Mouse (Mus musculus) CH12.LX (cell line): Measurements from ENCODE around the gene Cggbp1.

ENCODE experiments used
- CTCF ChIP-seq, 2 experiments: IDR thresholded peaks in 1 of 2; conservative IDR thresholded peaks in 1 of 2; 2 replicates each; pipeline ENCODE4 v1.5.1; 2011 to 2012; ENCODE audit warnings: low read depth in 2 of 2, low read length in 2 of 2, improper control_type of control experiment in 1 of 2, inconsistent platforms in 1 of 2, mild to moderate bottlenecking in 1 of 2, moderate library complexity in 1 of 2
- EP300 ChIP-seq: IDR thresholded peaks from 2 replicates; pipeline ENCODE4 v1.6.1; 2011; ENCODE audit warnings: low read length, improper control_type of control experiment
- MAZ ChIP-seq: IDR thresholded peaks from 2 replicates; pipeline ENCODE4 v1.6.1; 2012; ENCODE audit warnings: low read depth, mild to moderate bottlenecking, inconsistent platforms, low read length, improper control_type of control experiment, moderate library complexity
- POLR2A ChIP-seq: IDR thresholded peaks from 2 replicates; pipeline ENCODE4 v1.6.1; 2011; ENCODE audit warnings: low read depth, mild to moderate bottlenecking, improper control_type of control experiment, low read length
- SIN3A ChIP-seq: IDR thresholded peaks from 2 replicates; pipeline ENCODE4 v1.6.1; 2012; ENCODE audit warnings: low read length, improper control_type of control experiment, inconsistent platforms
- UBTF ChIP-seq: IDR thresholded peaks from 2 replicates; pipeline ENCODE4 v1.6.1; 2012; ENCODE audit warnings: low read depth, mild to moderate bottlenecking, inconsistent platforms, low read length, improper control_type of control experiment, moderate library complexity
- ZNF384 ChIP-seq: IDR thresholded peaks from 2 replicates; pipeline ENCODE4 v1.6.1; 2012; ENCODE audit warnings: low read depth, low read length, improper control_type of control experiment, inconsistent platforms

DNA sequence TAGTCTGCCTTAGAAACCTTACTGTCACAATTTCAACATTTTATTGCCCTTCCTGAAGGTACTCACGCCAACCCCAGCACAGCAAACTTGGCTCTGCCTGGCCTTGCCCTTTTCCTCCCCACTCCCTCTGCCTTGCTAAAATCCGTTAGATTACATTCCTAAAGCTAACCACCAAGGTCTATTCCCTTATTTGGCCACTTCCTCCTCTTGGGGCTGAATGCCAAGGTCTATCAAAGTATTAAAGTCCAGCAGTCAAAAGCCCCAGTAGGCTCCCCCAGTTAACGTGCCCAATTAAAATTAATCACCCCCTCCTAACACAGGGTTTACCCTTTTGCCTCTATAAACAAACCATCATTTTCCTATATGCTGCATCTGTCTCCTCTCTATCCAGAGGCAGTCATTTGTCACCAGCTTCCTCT lies 32.6 kb downstream of the Cggbp1 start:
- no peak for TF ChIP-seq EP300
- no peak for TF ChIP-seq SIN3A
- TF ChIP-seq CTCF (conservative IDR thresholded peaks at IDR 0.05 in 1 of 2, IDR thresholded peaks at IDR 0.05 in 1 of 2; ENCODE audit: low read depth in 2 of 2, low read length in 2 of 2) = no peak
- no peak for TF ChIP-seq UBTF
- TF ChIP-seq MAZ = no peak
- TF ChIP-seq ZNF384 = no peak
- no peak for TF ChIP-seq POLR2A
